Mouse (Mus musculus): ENCODE results near the gene Habp4. TPM values are rescaled to one million over a fixed set of nuclear protein-coding genes. Genes with fewer than 3 reads are reported as not detected.

The Habp4 gene
- polyA plus RNA-seq, 1 experiment from 2014 or later, result 20.6 TPM

GRCm38 (mm10) chr13:64180300-64180699, 18.7 kb downstream of the Habp4 start:
- no peak for ATAC-seq (ENCODE audit: low FRiP score)
- Histone ChIP-seq H3K4me2 (no peak overlapping the region), H3K36me3 (replicated peaks) (peaks cover 3% of the 10 kb centered on the region; the same call in 1 of the 2 replicates), H3K27me3 (no peaks in the 10 kb centered on the region), H3K27ac (no peak overlapping the region), H3K4me3 (replicated peaks) (no peak overlapping the region), H3K9me3 (no peaks in the 10 kb centered on the region), H3K9ac (no peak overlapping the region), H3K4me1 (peaks cover 10% of the 10 kb centered on the region)
- 90% methylated on average over 4 of the region's 4 CpGs for WGBS

- Histone ChIP-seq H3K27ac (no peak overlapping the region), H3K9me3 (no peaks in the 10 kb centered on the region), H3K4me1 (peaks cover 10% of the 10 kb centered on the region), H3K4me2 (no peak overlapping the region), H3K4me3 (replicated peaks) (no peak overlapping the region), H3K9ac (no peak overlapping the region), H3K27me3 (no peaks in the 10 kb centered on the region), H3K36me3 (replicated peaks) (peaks cover 3% of the 10 kb centered on the region)
- 85% methylated on average over 3 of the region's 3 CpGs for WGBS
- no peak for ATAC-seq (ENCODE audit: low FRiP score)
Measured at GRCm38 (mm10) chr13:64180888-64181287, 19.3 kb downstream of the Habp4 start.

GRCm38 (mm10) chr13:64182091-64182490, 20.5 kb downstream of the Habp4 start:
- no peak overlapping the region for H3K9ac ChIP-seq
- no peak for ATAC-seq (ENCODE audit: low FRiP score)
- no peaks in the 10 kb centered on the region for H3K9me3 ChIP-seq
- H3K27ac ChIP-seq, result no peak overlapping the region
- H3K4me3 ChIP-seq (replicated peaks), result no peak overlapping the region
- H3K27me3 ChIP-seq, result no peaks in the 10 kb centered on the region
- peaks cover 7% of the 10 kb centered on the region for H3K36me3 ChIP-seq (replicated peaks)
- peaks cover 10% of the 10 kb centered on the region for H3K4me1 ChIP-seq
- 90% methylated on average over 2 of the region's 2 CpGs for WGBS
- H3K4me2 ChIP-seq, result no peak overlapping the region

- Histone ChIP-seq H3K9ac (no peak overlapping the region), H3K9me3 (no peaks in the 10 kb centered on the region), H3K4me1 (peaks cover 6% of the 10 kb centered on the region), H3K4me3 (replicated peaks) (no peak overlapping the region), H3K36me3 (replicated peaks) (peaks cover 7% of the 10 kb centered on the region), H3K27me3 (no peaks in the 10 kb centered on the region), H3K27ac (no peak overlapping the region), H3K4me2 (no peak overlapping the region)
- no peak for ATAC-seq (ENCODE audit: low FRiP score)
- WGBS, result 86% methylated on average over 4 of the region's 4 CpGs
Measured at GRCm38 (mm10) chr13:64183583-64183982, 22.0 kb downstream of the Habp4 start.

- H3K9me3 ChIP-seq, result no peaks in the 10 kb centered on the region
- no peak overlapping the region for H3K4me2 ChIP-seq
- no peak overlapping the region for H3K27ac ChIP-seq
- H3K4me3 ChIP-seq (replicated peaks), result no peak overlapping the region
- no peaks in the 10 kb centered on the region for H3K27me3 ChIP-seq
- H3K9ac ChIP-seq, result no peak overlapping the region
- peaks cover 7% of the 10 kb centered on the region for H3K36me3 ChIP-seq (replicated peaks)
- ATAC-seq (ENCODE audit: low FRiP score), result no peak
- peaks cover 1% of the 10 kb centered on the region; the same call in 1 of the 2 replicates for H3K4me1 ChIP-seq
- 85% methylated on average over 10 of the region's 10 CpGs for WGBS
Measured at GRCm38 (mm10) chr13:64184361-64184760, 22.7 kb downstream of the Habp4 start.

- 79% methylated on average over 7 of the region's 7 CpGs for WGBS
- no peak overlapping the region for H3K27ac ChIP-seq
- no peaks in the 10 kb centered on the region for H3K4me1 ChIP-seq
- no peak overlapping the region for H3K9ac ChIP-seq
- H3K36me3 ChIP-seq (replicated peaks), result peaks cover 7% of the 10 kb centered on the region
- ATAC-seq (ENCODE audit: low FRiP score), result no peak
- H3K4me2 ChIP-seq, result no peak overlapping the region
- H3K9me3 ChIP-seq, result no peaks in the 10 kb centered on the region
- H3K27me3 ChIP-seq, result no peaks in the 10 kb centered on the region
- H3K4me3 ChIP-seq (replicated peaks), result no peak overlapping the region
Measured at GRCm38 (mm10) chr13:64185176-64185575, 23.6 kb downstream of the Habp4 start.

GRCm38 (mm10) chr13:64185586-64185985, 24.0 kb downstream of the Habp4 start:
- H3K9me3 ChIP-seq, result no peaks in the 10 kb centered on the region
- H3K4me1 ChIP-seq, result no peaks in the 10 kb centered on the region
- no peak overlapping the region for H3K4me2 ChIP-seq
- peaks cover 7% of the 10 kb centered on the region for H3K36me3 ChIP-seq (replicated peaks)
- WGBS, result 92% methylated on average over 9 of the region's 9 CpGs
- H3K27me3 ChIP-seq, result no peaks in the 10 kb centered on the region
- H3K9ac ChIP-seq, result no peak overlapping the region
- no peak overlapping the region for H3K4me3 ChIP-seq (replicated peaks)
- no peak overlapping the region for H3K27ac ChIP-seq
- no peak for ATAC-seq (ENCODE audit: low FRiP score)

- Histone ChIP-seq H3K9ac (no peak overlapping the region), H3K9me3 (no peaks in the 10 kb centered on the region), H3K4me2 (no peak overlapping the region), H3K27me3 (no peaks in the 10 kb centered on the region), H3K4me1 (no peaks in the 10 kb centered on the region), H3K36me3 (replicated peaks) (peaks cover 7% of the 10 kb centered on the region), H3K27ac (no peak overlapping the region), H3K4me3 (replicated peaks) (no peak overlapping the region)
- ATAC-seq (ENCODE audit: low FRiP score), result no peak
- WGBS, result 95% methylated on average over 4 of the region's 4 CpGs
Measured at GRCm38 (mm10) chr13:64186516-64186915, 24.9 kb downstream of the Habp4 start.

GRCm38 (mm10) chr13:64187065-64187464, 25.4 kb downstream of the Habp4 start:
- H3K4me2 ChIP-seq, result no peak overlapping the region
- ATAC-seq (ENCODE audit: low FRiP score), result no peak
- no peaks in the 10 kb centered on the region for H3K4me1 ChIP-seq
- H3K36me3 ChIP-seq (replicated peaks), result peaks cover 7% of the 10 kb centered on the region
- no peaks in the 10 kb centered on the region for H3K27me3 ChIP-seq
- H3K27ac ChIP-seq, result no peak overlapping the region
- H3K9me3 ChIP-seq, result no peaks in the 10 kb centered on the region
- no peak overlapping the region for H3K4me3 ChIP-seq (replicated peaks)
- no peak overlapping the region for H3K9ac ChIP-seq

- ATAC-seq (ENCODE audit: low FRiP score), result no peak
- Histone ChIP-seq H3K9me3 (no peaks in the 10 kb centered on the region), H3K4me3 (replicated peaks) (no peak overlapping the region), H3K9ac (no peak overlapping the region), H3K4me2 (no peak overlapping the region), H3K4me1 (no peaks in the 10 kb centered on the region), H3K36me3 (replicated peaks) (no peaks in the 10 kb centered on the region), H3K27ac (no peak overlapping the region), H3K27me3 (no peaks in the 10 kb centered on the region)
- WGBS, result 92% methylated on average over 6 of the region's 6 CpGs
Measured at GRCm38 (mm10) chr13:64197899-64198298, 36.3 kb downstream of the Habp4 start.

- Histone ChIP-seq H3K27ac (no peak overlapping the region), H3K9me3 (no peaks in the 10 kb centered on the region), H3K4me2 (no peak overlapping the region), H3K27me3 (no peaks in the 10 kb centered on the region), H3K9ac (no peak overlapping the region), H3K4me1 (no peaks in the 10 kb centered on the region), H3K36me3 (replicated peaks) (no peaks in the 10 kb centered on the region), H3K4me3 (replicated peaks) (no peak overlapping the region)
- 92% methylated on average over 4 of the region's 4 CpGs for WGBS
- no peak for ATAC-seq (ENCODE audit: low FRiP score)
Measured at GRCm38 (mm10) chr13:64198310-64198709, 36.7 kb downstream of the Habp4 start.

GRCm38 (mm10) chr13:64200911-64201310, 39.3 kb downstream of the Habp4 start:
- Histone ChIP-seq H3K4me3 (replicated peaks) (no peak overlapping the region), H3K9ac (no peak overlapping the region), H3K27me3 (no peaks in the 10 kb centered on the region), H3K4me1 (peaks cover 3% of the 10 kb centered on the region; the same call in 1 of the 2 replicates), H3K27ac (no peak overlapping the region), H3K9me3 (no peaks in the 10 kb centered on the region), H3K4me2 (no peak overlapping the region), H3K36me3 (replicated peaks) (no peaks in the 10 kb centered on the region)
- no peak for ATAC-seq (ENCODE audit: low FRiP score)
- WGBS, result 95% methylated on average over 4 of the region's 4 CpGs

GRCm38 (mm10) chr13:64204726-64205125, 43.1 kb downstream of the Habp4 start:
- no peak overlapping the region for H3K27ac ChIP-seq
- no peak for ATAC-seq (ENCODE audit: low FRiP score)
- WGBS, result 75% methylated on average over 2 of the region's 2 CpGs

More at GRCm38 (mm10) chr13:64204726-64205125, 43.1 kb downstream of the Habp4 start:
- Histone ChIP-seq H3K4me1 (peaks cover 3% of the 10 kb centered on the region; the same call in 1 of the 2 replicates), H3K4me3 (replicated peaks) (no peak overlapping the region), H3K36me3 (replicated peaks) (no peaks in the 10 kb centered on the region), H3K27me3 (no peaks in the 10 kb centered on the region), H3K9me3 (no peaks in the 10 kb centered on the region), H3K4me2 (no peak overlapping the region), H3K9ac (no peak overlapping the region)

Data from forebrain, embryonic 12.5 days (tissue).